Mouse (Mus musculus) kidney, postnatal 25 days (tissue): ENCODE results near the gene Iffo2.
A peak's percentile ranks its signal among the peaks of the same experiment; 100 is the strongest.

Experiments
- DNase-seq, 2 experiments: peaks; one replicate each; pipeline ENCODE4 v3.0.0; 2021; ENCODE audit warnings: mixed read lengths in 2 of 2

Iffo2 gene

GRCm38 (mm10) chr4:139535127-139535695, 4.9 kb downstream of the Iffo2 start:
- peak; percentile 68 to 83 for DNase-seq

GRCm38 (mm10) chr4:139535719-139536118, 5.4 kb downstream of the Iffo2 start:
- DNase-seq, result no peak

- no peak for DNase-seq
Measured at GRCm38 (mm10) chr4:139536706-139537105, 6.4 kb downstream of the Iffo2 start.

- DNase-seq, result no peak
Measured at GRCm38 (mm10) chr4:139540784-139541183, 10.4 kb downstream of the Iffo2 start.

- DNase-seq, result no peak
Measured at GRCm38 (mm10) chr4:139545791-139546190, 15.4 kb downstream of the Iffo2 start.

- DNase-seq, result no peak
Measured at GRCm38 (mm10) chr4:139549448-139549847, 19.1 kb downstream of the Iffo2 start.

- DNase-seq, result no peak
Measured at GRCm38 (mm10) chr4:139555235-139555634, 24.9 kb downstream of the Iffo2 start.

GRCm38 (mm10) chr4:139555951-139556350, 25.6 kb downstream of the Iffo2 start:
- peak; percentile 33 to 48 for DNase-seq

- no peak for DNase-seq
Measured at GRCm38 (mm10) chr4:139568361-139568760, 38.0 kb downstream of the Iffo2 start.

- DNase-seq, result peak in 1 of 2 experiments; percentile 45
Measured at GRCm38 (mm10) chr4:139570756-139571155, 40.4 kb downstream of the Iffo2 start.

GRCm38 (mm10) chr4:139572928-139573512, 42.7 kb downstream of the Iffo2 start:
- DNase-seq, result no peak

- peak; percentile 100 for DNase-seq
Measured at GRCm38 (mm10) chr4:139574156-139574798, 43.9 kb downstream of the Iffo2 start.

GRCm38 (mm10) chr4:139574799-139575672, 44.7 kb downstream of the Iffo2 start:
- peak; percentile 38 to 73 for DNase-seq

- DNase-seq, result no peak
Measured at GRCm38 (mm10) chr4:139575673-139576003, 45.3 kb downstream of the Iffo2 start.

GRCm38 (mm10) chr4:139576251-139576880, 46.0 kb downstream of the Iffo2 start:
- no peak for DNase-seq

GRCm38 (mm10) chr4:139577006-139577405, 46.7 kb downstream of the Iffo2 start:
- no peak for DNase-seq

GRCm38 (mm10) chr4:139578389-139578788, 48.0 kb downstream of the Iffo2 start:
- DNase-seq, result no peak

GRCm38 (mm10) chr4:139579003-139579402, 48.7 kb downstream of the Iffo2 start:
- DNase-seq, result no peak

- DNase-seq, result no peak
Measured at GRCm38 (mm10) chr4:139579466-139579865, 49.1 kb downstream of the Iffo2 start.

GRCm38 (mm10) chr4:139580663-139581336, 50.5 kb downstream of the Iffo2 start:
- DNase-seq, result peak; percentile 68 to 78

- peak; percentile 70 to 82 for DNase-seq
Measured at GRCm38 (mm10) chr4:139581427-139582051, 51.2 kb downstream of the Iffo2 start.

- no peak for DNase-seq
Measured at GRCm38 (mm10) chr4:139582346-139582745, 52.0 kb downstream of the Iffo2 start.
